Mouse (Mus musculus) cerebellum, postnatal 36 days (tissue): ENCODE measurements at regions not wholly inside any gene's neighbourhood (a gene's known extent, or its start where the extent isn't known, plus 50 kb on each side); places are given as distances from the start of the nearest gene placed in this dataset.

Experiments used
- DNase-seq, 2 experiments: peaks; one replicate each; pipeline ENCODE4 v3.0.0; 2021 to 2022; ENCODE audit warnings: mixed read lengths in 2 of 2

- no peak for DNase-seq
Measured at GRCm38 (mm10) chr12:25891391-25892167, 523.5 kb downstream of the Rnf144a start.

- no peak for DNase-seq
Measured at GRCm38 (mm10) chr12:25890722-25891121, 524.3 kb downstream of the Rnf144a start.

DNA sequence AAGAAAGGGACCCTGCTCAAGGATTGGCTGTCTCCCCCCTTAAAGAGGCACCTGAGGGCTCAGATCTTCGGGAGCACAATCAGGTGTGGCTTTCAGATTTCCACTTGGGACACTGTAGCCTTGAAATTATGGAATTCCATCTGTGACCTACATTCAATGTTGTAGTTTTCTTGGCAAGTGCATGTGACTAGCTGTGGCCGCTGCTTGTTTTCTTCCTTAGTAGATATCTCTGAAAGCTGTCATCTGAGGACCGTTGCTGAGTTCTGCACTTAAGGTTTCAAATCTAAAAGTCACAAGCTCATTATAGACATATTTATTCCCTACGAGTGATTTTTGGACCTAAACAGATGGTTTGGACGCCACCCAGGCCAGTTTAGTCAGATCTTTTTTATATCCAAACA lies 531.3 kb downstream of the Rnf144a start:
- peak; percentile 55 to 63 for DNase-seq

GRCm38 (mm10) chr12:25871816-25872215 lies 543.2 kb downstream of the Rnf144a start:
- no peak for DNase-seq

GRCm38 (mm10) chr12:25871001-25871461 lies 544.0 kb downstream of the Rnf144a start:
- DNase-seq: peak; percentile 64 to 68

DNA sequence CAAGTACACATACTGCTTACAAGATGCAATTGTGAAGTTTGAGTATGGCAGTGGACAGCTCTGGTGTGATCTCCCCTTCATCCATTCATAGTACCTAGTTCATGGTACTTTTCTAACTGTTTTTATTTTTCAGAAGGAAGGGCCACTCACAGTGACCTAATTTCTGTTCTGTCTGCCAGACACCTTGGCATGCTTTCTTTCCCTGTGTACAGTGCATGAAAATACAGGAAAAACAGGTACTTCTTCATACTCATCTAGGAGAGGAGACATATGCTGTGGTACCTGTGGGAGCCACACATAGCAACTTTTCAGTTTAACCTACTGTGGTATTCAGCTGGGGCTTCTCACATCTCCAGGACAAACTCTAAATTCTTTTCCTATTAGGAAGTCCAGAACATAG lies 545.2 kb downstream of the Rnf144a start:
- DNase-seq: peak in 1 of 2 experiments; percentile 28

DNA sequence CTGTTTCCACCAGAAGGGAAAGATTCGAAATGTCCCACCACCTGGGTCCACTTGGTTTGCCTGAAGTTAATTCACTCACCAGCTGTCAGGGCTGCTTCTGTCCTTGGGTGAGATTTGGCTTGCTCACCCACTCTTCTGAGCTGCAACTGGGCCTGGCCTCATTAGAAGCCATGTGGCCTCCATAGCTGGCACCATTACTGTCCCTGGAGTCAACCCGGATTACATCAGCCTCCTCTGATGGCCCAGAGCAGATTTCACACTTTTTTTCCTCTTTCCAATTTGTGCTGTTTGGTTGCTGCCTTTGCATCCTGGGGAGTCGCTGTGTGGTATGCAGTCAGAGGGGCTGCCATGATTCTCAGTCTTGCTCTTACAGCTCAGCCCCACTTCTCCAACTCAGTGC lies 550.0 kb downstream of the Rnf144a start:
- DNase-seq: peak; percentile 24 to 36

DNA sequence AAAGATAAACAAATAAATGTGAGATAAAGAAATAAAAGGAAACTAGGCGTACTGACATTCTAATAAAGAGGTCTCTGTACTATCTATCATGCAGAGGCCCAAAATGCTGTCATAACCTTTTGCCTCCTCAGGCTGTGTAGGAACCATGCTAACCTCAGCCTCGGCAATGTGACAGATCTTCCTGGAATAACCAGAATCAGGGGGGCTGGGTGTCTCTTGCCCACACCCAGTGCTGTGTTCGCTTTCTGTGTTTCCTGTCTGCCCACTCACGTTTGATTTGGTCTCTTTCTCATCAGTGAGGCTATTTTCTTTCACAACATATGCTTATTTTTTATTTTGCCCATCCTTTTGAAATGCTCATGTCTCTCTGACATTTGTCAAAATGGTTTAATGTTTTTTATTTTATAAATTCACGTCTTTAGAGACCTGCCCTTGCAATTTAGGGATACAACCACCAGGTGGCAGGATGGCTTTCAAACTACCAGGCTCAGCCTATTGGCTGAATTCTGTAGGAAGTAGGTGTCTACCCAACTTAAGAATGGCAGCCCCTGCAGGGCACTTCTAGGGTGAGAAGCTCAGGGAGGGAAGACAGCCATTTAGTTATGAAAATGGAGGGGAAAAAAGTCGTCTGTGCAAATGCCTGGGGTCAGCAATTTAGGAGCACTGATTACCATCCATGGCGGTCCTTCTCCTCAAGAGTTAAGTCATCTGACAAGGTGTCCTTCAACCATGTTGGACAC lies 550.8 kb downstream of the Rnf144a start:
- DNase-seq: peak; percentile 53 to 56

DNA sequence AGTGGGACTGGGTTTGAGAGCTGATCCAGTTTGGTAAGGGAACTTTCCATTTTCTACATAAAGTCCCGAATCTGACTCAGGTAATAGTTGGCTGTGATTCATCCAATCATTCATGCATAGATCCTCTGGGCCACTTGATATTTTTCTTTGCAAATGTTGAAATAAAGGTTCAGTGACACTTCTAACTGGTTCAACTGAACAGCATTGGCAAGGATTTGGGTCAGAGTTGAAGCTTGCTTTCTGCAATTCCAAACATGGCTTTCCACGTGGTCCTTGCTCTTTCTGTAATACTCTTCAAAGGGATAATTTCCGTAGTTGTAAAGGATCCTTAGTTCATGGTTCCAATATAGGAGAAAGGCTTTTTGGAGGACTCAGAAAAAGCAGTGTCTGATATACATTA lies 554.0 kb downstream of the Rnf144a start:
- DNase-seq: no peak

GRCm38 (mm10) chr12:25858397-25858796 lies 556.7 kb downstream of the Rnf144a start:
- no peak for DNase-seq

GRCm38 (mm10) chr12:25830057-25830456 lies 585.0 kb downstream of the Rnf144a start:
- no peak for DNase-seq

GRCm38 (mm10) chr12:25827961-25828360 lies 587.1 kb downstream of the Rnf144a start:
- no peak for DNase-seq

- no peak for DNase-seq
Measured at GRCm38 (mm10) chr12:25826928-25827327, 588.1 kb downstream of the Rnf144a start.

GRCm38 (mm10) chr12:25826451-25826850 lies 588.6 kb downstream of the Rnf144a start:
- no peak for DNase-seq

DNA sequence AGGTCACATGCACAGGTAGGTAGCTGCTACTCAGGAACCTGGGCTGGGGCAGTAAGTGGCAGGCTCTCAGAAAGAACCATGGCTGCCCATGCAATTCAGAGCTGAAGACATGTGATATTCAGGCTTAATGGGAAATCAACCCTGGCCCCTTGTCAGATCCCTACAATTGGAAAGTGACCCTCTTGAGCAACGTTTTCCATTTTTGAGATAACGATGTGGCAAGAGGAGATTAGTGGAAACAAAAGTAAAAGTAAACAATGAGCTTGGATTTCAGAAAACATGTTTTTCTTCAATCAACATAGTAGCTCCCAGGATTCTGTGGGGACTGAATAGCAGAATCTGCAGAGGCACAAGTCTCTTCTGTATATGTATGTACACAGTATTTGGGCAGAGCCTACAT lies 598.8 kb downstream of the Rnf144a start:
- no peak for DNase-seq

- DNase-seq: no peak
Measured at GRCm38 (mm10) chr12:25795092-25795491, 620.0 kb downstream of the Rnf144a start.

DNA sequence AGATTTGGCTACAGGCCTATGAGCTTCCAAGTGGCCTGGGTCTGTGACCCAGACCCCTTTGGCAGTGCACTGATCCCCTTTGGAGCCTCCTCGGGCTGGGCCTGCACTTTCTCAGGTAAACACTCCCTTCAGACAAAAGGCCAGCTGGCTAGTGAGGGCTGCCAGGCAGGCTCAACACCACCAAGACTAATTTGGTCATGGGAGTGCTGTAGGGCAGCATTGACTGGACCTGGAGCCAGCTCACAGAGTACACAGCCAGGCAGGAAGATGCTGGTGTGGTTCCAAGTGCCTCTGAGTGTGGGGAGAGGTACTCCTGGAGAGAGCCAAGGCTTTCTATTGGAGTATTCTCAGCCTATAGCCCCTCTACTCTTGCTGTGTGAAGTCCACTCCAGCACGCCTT lies 620.5 kb downstream of the Rnf144a start:
- peak; percentile 65 to 70 for DNase-seq

DNA sequence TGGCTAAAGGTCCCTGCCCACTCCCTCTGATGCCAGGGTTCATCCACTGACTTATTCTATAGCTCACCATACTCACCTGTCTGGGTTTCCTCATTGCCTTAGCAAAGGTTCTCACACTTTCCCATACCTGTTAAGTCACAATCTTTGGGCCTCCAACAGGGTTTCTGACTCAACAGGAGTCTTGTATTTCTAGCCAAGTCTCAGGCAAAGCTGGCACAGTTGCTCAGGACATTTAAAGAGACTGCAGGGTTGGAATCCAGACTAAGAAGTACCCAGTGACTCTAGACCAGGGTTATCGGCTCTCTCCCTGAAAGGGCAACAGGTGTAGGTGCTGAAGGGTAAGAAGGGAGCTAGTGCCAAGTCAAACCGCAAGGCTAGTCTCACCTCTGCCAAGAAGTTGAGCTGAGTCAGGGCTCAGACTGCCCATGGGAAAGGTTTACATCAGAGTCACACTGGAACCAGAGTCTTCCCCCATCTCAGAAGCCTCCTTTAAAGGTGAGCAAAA lies 622.4 kb downstream of the Rnf144a start:
- DNase-seq: no peak

DNA sequence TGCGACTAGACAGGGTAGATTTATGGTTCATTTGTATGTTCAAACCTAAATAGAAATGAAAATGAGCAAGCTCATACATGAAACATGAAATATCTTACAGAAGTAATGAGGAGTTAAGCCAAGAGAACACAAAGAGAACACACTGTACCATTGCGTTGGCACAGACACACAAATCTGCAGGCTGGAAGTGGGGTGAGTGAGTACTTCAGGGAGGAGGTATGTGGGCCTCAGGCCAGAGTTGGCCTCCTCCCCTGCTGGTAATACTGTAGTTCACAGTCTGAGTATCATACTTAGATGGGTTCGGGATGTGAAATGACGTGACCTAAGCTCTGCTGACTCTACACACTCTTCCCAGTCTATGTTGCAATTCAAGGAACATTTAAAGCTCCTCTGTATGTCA lies 624.1 kb downstream of the Rnf144a start:
- DNase-seq: no peak

DNA sequence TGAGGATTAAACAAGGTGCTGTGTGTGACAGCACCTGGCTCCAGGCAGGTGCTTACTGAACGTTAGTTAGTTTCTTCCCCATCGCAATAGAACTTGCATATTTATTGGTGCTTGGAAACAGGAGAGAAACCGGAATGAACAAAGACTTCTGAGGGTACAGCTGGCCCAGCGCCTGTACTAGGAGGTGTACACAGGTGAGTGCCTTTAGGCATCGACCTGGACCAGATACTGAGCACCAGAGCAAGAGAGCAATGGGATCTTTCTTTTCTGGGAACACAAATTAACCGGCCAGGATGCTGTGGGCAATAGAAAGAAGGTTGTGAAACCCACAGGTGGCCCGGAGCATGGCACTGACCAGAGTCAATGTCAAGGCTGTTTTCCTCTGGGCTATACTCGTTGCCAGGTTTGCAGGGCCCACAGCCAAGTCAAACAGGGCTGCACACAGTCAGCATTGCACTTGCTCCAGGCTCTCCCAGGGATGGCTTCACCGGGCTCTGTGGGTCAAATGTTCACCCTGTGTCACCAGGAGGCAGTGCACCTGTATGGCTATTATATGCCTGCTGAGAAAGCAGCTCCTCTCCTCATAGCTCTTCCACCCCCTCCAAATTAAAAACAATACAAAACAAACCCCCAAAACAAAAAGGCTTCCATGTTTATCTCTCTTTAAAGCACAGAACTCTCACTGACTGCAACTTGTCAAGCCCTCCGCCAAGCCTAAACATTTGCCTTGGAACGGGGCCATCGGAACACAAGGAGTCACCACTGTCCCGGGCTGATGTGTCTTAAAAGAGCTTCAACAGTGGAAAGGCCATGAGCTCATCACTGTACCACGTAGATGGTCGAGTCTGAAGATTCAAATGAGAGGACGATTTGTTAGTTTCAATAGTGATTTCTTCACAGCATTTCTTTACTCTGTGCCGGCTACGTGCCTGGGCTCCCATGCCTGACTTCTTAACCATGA lies 629.1 kb downstream of the Rnf144a start:
- DNase-seq: peak; percentile 53 to 56

DNA sequence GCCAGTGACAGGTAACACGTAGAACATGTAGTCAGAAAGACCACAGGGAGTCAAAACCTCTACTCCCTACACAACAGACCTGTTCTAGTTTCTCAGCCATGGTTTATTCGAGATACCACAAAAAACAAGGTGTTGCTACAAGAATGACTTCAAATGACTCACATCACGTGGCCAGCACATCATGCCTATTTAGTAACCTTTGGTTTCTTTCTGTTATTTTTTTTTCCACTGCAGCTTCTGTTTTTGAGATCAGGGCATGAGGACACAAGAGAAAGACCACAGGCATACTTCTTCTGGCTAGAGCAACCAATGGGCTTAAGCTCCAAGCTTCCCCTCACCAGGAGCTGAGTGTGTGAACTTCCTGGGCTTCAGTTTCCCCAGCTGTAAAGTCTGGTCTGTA lies 630.7 kb downstream of the Rnf144a start:
- no peak for DNase-seq

DNA sequence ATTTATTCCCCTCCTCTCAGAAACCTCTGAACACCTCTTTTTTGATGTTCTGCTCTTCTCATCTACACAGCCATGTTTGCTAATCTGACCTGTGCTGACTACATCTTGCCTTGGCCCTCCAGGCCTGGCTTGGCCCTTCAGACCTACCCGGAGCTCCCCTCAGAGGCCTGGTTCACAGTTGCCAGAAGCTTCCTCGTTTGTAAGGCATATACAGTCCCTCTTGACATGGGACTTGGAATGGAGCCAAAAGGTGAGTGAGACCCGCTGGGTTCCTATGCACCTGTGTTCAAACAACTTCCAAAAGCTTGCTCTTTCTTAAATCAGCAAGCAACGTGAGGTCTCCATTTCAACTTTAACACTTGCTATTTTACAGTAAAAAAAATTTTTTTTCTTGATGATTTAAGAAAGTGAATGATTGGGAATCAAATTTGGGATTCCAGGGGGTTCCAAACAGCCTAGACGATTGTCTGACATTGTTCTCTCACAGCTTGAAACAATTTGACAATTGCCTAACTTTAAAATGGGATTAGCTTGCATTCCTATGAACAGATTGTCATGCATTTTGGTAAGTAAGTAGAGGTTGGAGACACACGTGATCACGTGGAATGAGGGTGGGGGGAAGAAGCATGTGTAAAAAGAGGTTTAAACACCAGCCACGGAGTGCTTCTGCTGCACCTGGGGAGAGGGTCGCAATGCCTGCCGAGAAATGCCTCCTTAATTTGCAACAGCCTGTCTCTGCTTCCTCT lies 631.9 kb downstream of the Rnf144a start:
- no peak for DNase-seq
